Mouse (Mus musculus) embryo, embryonic 10 days (tissue): ENCODE measurements at regions not wholly inside any gene's neighbourhood (a gene's known extent, or its start where the extent isn't known, plus 50 kb on each side); places are given as distances from the start of the nearest gene placed in this dataset.

Experiments
- DNase-seq: peaks from one replicate; pipeline ENCODE4 v3.0.0-alpha.2; 2015; ENCODE audit warnings: low spot score

GRCm38 (mm10) chr13:84644024-84644423, 421.9 kb downstream of the Tmem161b start:
- no peak for DNase-seq

DNA sequence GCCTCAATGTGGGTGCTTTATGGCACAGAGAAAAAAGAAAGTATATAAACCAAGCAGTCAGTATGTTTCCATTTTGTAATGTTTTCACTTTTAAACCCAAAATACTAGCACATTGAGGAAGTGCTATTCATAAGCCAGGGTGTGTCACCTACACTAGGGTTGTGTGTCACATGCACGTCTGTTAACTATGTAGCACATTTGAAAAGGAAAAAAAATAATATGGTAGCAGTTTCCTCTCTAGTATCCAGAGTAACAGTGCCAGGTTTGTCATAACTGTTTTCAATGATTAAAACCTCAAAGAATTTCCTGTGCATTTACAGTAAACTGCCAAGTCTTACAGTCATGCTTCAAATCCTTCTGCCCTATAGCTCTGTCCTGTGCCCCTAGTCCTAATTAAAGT, 424.8 kb downstream of the Tmem161b start:
- no peak for DNase-seq

- no peak for DNase-seq
These were observed 426.0 kb downstream of the Tmem161b start for GRCm38 (mm10) chr13:84648056-84648455.

DNA sequence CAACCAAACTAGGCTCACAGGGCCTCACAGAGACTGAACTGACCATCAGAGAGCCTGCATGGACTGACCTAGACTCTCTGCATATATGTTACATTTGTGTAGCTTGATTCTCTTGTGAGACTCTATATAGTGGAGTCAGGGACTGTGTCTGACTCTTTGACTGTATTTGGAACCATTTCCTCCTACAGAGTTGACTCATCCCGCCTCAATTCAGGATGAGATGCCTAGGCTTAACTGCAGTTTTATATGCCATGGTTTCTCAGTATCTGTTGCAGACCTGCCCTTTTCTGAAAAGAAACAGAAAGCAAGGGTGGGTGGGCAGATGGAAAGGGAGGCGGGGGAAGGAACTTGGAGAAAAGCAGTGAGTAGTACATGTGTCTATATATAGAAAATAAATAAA, 441.9 kb downstream of the Tmem161b start:
- DNase-seq: no peak

DNA sequence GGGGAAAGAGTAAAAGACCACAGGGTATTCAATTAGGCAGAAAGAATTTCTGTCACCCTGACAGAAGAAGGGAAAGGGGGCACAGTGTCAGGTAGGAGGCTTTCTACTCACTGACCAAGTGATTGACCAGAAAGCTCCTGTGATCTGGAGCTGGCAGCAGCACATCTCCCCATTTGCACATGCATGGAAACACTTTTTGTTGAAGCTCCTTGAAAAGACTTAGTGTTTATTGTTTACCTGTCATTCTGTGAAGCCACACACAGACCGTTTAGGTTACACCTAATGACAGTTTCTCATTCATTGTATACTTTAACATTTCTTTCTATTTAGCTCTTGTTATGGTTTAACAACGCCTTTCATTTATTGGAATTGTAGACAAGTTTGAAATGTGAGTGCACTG, 458.9 kb downstream of the Tmem161b start:
- DNase-seq: no peak

DNA sequence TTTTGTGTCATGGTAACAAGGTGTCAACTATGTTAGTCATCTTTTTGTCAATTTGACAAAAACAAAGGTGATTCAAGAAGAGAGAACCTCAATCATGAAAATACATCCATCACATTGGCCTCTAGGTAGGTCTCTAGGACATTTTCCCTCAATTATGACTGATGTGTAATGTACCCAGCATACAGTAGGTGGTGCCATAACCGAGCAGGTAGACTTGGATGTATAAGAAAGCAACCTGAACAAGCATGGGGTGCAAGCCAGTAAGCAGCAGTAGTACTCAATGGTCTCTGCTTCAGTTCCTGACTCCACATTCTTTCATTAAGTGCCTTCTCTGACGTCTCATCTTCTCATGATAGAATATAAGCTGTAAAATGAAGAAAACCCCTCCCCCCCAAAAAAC, 463.8 kb downstream of the Tmem161b start:
- DNase-seq: no peak

DNA sequence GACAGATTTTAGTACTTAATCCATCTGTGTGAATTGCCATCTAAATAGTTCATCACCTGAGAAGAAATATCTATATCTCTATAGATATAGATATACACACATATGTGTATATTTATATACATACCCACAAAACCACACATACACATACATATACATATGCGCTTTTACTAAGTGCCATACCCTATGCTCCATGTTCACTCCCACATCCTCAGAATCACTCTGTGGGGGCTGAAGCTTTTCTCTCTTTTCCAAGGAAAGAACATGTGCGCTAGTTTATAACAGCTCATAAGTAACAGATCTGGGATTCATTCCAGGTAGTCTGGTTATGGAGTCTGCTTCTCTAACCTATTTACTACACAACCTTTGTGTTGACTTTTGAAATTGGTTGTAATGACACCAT, 471.4 kb downstream of the Tmem161b start:
- DNase-seq: no peak

DNA sequence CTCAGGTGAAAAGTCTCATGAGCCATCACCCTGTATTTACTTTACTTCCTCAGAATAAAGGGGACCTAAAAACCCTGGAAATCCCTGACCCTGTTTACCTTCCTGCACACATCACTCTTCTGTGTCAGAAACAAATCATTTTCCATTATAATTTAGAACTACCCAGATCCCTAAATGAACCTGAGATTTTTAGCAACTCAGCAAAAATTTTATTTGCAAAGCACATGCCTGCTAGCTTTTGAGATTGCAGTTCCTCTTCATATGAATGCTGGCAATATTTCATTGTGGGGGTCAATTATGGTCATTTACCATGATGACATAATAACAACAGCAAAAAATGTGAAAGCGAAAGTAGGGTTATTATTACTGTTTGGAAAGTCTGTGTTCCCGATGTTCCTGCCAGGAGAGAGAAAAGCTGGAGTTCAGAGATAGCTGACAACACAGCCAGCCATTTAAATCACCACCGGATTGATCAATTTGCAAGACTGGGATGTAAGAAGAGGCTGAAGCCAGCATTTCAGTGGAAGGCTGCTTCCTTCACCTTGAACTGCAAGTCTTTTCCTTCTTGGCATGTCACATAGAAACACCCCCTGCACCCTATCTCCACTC, 476.5 kb downstream of the Tmem161b start:
- DNase-seq: no peak

DNA sequence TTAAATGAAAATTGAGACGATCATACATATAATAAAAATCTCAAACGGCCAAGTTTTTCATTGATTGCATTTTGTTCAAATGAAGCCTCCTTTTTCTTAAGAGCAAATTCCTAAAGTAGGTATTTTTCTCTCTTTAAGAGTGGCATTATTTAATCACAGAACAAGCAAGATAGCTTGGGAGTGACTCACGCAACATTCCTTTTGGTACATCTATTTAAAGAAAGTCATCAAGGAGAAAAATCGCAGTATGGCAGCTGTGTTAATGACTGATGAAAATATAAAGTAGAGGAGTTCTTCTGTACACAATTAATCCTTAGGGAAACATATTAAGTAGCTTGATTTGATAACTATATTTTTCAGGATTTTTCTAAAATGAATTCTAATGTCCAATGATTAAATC, 448.0 kb upstream of the Ccnh start:
- no peak for DNase-seq

GRCm38 (mm10) chr13:84748331-84748730, 440.9 kb upstream of the Ccnh start:
- DNase-seq: no peak

DNA sequence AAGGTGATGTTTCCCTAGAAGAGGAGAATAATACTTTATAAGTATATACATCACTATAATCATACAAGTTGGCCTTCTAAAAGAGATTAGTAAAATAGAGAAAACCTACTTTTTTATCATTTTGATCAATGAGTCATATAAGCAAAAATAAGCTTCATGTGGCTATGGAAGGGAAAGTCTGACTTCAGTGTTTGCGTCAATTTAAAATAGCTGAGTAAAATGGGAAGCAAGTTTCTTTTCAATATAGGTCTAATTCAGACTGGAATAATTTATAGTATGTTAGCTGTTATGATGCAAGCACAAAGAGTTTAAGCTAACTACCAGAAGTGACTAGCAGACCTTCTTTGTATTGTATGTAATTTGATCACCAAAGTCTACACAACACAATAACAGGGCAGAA, 440.0 kb upstream of the Ccnh start:
- no peak for DNase-seq

- no peak for DNase-seq
These were observed 439.1 kb upstream of the Ccnh start for GRCm38 (mm10) chr13:84750136-84750535.

- DNase-seq: no peak
These were observed 437.4 kb upstream of the Ccnh start for GRCm38 (mm10) chr13:84751576-84752490.

DNA sequence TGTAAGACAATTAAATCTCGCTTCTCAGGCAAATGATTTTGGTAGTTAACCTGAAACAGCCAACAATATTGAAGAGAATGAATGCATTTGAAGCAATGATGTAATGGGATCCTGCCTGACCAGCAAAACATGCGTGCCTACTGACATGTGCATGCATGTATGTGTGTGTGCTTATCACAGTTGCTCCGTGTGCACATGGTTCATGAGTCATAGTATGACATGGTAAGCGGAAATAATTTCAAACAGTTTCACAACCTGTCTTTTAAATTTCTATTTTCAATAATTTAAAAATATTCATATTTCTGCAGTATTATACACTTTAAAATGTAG, 436.8 kb upstream of the Ccnh start:
- DNase-seq: no peak

DNA sequence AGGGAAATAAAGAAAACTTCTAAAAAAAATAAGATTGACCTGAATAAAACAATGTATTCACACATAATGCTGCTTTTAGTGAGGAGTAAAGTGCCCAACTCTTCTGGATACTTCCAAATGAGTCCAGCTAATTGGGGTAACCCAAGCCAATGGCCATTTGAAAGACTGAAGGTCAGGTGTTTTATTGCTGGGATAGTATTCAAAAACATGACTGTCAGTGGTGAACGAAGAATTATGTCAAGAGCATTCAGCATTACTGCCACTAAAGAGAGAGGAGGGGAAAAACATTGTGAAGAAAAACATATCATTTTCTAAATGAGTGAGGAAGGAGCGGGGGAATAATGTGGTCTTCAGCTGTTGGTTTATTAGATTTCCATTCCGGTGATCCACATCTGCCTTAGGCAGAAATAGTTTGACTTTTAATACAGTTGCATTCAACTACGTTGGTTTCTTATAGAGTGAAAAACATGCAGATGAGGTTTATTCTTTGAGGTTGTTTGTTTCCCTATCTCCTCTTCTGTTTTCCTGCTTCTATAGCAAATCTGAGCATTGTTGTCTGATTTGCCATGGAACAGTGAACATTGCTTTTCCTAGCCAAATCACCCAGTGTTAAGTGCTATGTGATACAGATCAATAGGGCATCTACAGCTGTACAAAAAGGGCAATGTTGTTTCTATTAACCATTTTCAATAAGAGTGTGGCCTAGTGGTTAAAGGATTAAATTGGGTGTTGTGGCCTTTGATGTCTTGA, 435.3 kb upstream of the Ccnh start:
- DNase-seq: no peak

DNA sequence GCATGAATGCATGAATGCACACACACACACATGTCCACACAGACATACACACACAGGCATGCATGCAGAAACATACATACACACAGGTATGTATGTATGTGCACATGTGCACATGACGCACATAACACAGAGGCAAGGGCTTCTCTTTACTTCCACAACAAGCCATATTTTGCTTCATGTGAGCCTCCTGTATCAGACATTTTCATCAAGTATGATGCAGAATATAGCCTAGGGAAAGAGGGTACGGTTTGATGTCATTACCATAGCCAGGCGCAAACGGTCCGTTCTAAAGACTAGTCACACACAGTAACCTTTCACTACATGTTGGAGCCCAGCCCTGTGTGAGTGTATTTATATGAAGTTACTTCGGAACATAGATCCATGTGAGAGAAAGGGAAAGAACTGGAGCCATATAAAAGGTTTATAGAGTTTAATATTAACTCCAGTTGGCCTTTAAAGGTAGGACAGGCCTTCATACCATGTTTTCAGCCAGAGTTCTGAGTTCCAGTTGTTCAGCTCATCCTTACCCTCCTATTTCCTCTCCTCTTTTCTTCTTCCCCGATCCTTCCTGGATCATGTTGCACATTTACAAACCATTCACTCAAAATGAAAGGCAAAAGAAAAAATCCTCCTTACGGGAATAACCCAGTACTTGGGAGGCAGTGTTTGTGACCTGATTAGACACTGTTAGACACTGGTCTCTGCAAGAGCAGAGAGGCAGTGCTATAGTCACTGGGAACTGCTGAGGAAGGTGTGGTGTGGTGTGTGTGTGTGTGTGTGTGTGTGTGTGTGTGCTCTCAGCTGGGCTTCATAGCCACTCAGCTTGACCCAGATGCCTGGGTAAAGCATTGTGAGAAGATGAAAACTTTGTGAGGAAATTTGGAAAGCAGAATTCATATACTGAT, 434.1 kb upstream of the Ccnh start:
- no peak for DNase-seq

DNA sequence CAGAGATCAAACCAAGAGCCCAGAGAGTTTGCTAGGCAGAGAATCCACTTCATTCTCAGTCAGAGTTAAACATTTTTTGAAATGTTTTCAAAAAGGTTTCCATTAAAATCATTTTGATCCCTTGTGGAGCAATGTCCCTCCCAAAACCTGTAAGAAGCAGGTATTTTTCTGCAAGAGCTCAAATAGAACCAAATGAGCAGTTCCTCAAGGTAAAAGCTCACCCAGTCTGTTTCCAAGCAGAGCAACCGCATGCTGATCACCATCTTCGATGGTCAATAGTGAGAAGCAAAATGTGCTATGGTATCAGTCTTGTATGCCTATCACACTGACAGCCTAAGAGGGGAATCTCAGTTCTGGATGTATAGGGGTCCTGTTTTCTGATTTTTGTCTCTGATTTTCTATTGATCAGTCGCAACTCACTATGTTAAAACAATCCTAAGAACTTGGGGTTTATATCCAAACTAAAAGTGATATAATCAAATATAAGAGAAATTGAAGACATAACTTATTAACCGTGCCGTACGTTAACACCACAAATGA, 432.3 kb upstream of the Ccnh start:
- DNase-seq: no peak

GRCm38 (mm10) chr13:84757896-84758567, 431.2 kb upstream of the Ccnh start:
- DNase-seq: no peak

GRCm38 (mm10) chr13:84758568-84758900, 430.7 kb upstream of the Ccnh start:
- DNase-seq: peak; percentile 88

DNA sequence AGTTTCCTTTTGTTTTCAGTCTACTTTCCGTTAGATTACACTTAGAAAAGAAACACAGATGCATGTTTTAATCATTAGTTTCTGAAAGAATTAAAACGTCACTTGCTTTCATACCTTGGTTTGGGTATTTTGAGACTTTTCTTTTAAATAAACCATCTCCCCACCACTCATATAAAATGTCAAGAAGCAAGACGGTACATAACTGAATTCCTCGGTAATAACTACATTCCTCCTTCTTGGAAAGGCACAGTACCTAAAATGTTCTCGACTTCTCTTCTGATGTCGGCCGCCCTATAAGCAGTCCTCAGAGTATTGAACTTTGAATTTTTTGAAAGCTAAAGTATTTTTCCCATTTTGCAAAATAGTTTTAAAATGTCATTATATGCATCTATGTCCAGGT, 430.1 kb upstream of the Ccnh start:
- DNase-seq: no peak

DNA sequence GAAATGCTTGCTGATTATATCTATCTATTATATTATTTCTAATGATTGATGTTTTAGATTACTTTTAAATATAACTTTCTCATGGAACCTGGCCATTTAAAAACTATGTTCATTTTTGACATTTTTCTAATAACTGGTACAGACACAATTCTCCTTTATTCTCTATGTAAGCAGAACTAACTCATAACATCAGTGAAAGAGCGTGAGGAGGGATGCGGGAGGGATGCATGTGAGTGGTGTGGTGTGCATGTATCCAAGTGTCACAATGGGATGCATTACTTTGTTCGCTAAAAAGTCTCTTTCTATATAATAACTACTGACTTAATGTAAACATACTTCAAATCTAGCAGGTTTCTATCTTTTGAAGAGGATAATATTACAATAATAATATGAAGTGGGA, 428.7 kb upstream of the Ccnh start:
- no peak for DNase-seq
